Mouse (Mus musculus): ENCODE measurements around the gene Bnipl.

The Bnipl gene

GRCm38 (mm10) chr3:95239971-95240370 lies 11.0 kb downstream of the Bnipl start:
- CTCF ChIA-PET = no interaction called here

DNA sequence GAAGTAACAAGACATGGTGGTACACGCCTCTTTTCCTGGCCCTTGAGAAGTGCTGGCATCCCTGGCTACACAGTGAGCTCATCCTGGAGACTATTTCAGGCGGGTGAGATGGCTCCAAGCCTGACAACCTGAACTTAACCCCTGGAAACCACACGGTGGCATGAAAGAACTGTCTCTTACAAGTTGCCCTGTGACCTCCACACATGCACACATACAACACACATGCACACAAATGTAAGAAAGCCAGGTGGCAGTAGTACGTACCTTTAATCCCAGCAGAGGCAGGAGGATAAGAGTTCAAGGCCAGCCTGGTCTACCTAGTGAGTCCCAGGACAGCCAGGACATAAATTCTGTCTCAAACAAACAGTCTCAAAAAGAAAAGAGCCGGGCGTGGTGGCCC lies 12.0 kb downstream of the Bnipl start:
- CTCF ChIA-PET = interaction anchor here (0.7 kb wide), 1 partner anchor 16 kb away, joined by 3 read pairs; no protein-coding TSS in a partner anchor

GRCm38 (mm10) chr3:95237541-95238099 lies 13.4 kb downstream of the Bnipl start:
- CTCF ChIA-PET = interaction anchor here (0.6 kb wide), 1 partner anchor 828 kb away, joined by 3 read pairs; no protein-coding TSS in a partner anchor

GRCm38 (mm10) chr3:95235386-95236301 lies 15.3 kb downstream of the Bnipl start:
- CTCF ChIA-PET = interaction anchor here (0.7 kb wide), 1 partner anchor 16 kb away, joined by 3 read pairs; the partner anchor contains the start of gene Bnipl

DNA sequence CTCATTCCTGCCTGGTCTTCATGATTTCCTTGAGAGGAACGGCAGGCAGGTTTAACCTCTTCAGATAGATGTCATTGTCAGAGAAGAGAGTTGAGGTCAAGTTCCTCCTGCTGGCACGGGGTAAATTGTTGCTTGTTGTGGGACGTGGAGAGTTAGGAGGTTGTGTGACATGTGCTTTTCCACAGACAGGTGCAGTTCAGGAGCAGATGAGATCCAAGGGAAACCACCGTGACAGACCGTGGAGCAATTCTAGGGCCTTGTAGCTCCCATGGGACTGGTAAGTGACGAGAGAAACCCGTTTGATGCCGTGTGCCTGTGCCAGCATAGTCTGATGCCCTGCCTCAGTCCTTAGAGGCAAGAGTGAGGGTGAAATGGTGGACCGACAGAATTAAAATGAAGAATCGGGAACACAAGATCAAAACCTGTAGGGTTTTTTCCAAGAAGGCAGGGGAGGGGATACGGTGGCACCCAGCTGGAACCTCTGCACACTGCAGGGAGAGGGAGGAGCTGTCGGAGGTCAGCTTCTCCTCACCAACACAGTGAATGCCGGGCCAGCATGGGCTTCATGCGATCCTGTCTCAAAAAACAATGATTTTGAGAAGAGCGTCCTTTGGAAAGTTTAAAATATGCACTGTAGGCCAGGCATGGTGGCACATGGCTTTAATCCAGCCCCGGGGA lies 17.6 kb downstream of the Bnipl start:
- CTCF ChIA-PET = interaction anchor here (0.5 to 0.6 kb wide), 2 partner anchors 96 to 1443 kb away, joined by 3 to 4 read pairs; no protein-coding TSS in a partner anchor

DNA sequence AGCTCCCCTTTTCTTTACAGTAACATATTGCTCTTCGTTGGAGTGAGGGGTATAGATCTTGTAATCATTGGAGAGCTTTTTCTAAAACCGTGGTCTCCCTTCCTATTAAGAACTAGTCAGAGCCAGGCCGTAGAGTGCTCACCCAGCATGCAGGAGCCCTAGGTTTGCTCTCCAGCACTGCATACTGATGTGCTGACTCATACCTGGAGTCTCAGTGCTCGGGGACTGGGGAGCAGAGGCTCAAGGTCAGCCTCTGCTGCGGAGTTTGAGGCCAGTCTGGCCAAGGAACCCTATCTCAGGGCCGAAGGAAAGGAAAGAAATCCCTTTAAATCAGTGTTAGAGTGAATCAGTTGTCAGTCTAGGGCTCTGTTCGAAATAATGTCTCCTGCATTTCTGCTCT lies 18.2 kb downstream of the Bnipl start:
- CTCF ChIA-PET = interaction anchor here (0.6 kb wide), 1 partner anchor 10 kb away, joined by 5 read pairs; no protein-coding TSS in a partner anchor

- CTCF ChIA-PET = interaction anchor here (0.8 to 1.1 kb wide), 2 partner anchors 14 to 21 kb away, joined by 3 to 4 read pairs; partner anchors contain the start of gene Gabpb2
Observed at GRCm38 (mm10) chr3:95231298-95232221, 19.4 kb downstream of the Bnipl start, which contains the start of gene Mllt11. Gene Mllt11, minus strand, starts transcription at chr3:95232171.

DNA sequence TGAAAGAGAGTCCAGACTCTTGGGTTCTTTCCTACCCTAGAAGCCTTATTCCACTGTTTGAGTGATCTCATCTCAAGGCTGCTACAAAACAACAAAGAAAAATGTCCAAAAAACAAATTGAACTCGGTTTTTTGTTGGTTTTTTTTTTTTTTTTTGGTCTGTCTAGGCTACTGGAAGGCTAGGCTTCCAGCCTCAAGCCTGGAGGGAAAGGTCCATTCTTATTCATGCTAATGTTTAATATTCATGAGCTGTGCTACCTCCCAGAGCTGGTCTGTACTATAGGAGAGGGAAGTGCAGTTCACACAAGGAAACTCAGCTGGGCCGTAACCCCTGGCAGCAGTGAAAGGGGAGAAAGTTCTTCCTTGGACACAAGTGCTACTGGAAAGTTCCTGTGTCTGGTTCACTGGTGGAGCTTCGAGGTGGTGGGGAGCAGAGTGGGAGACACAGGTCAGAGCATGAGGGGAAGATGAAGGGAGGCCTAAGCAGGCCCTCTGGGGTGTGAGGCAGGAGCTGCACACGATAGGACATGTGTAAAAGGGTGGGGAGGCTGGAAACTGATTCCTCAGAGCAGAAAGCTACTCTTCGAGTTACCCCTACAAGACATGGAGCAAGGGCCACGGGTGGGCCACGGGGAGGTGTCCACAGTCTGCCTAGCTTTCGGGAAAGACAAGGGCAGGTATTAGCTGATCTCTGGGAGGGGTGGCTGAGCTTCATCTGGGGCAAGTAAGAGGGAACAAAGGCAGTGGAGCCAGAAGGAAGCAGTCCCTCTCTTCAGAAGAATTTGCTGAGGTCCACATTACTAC lies 20.3 kb downstream of the Bnipl start:
- CTCF ChIA-PET = interaction anchor here (0.6 to 1.1 kb wide), 3 partner anchors 11 to 20 kb away, joined by 3 to 12 read pairs (median 4); partner anchors contain the start of gene Gabpb2

- CTCF ChIA-PET = no interaction called here
Observed at GRCm38 (mm10) chr3:95229781-95230494, 21.1 kb downstream of the Bnipl start.

- CTCF ChIA-PET = no interaction called here
Observed at GRCm38 (mm10) chr3:95228894-95229780, 21.9 kb downstream of the Bnipl start.

- CTCF ChIA-PET = interaction anchor here (2.2 kb wide), 1 partner anchor 11 kb away, joined by 6 read pairs; the partner anchor contains the start of gene Gabpb2
Observed at GRCm38 (mm10) chr3:95228148-95228893, 22.7 kb downstream of the Bnipl start, which contains the start of gene Cdc42se1. Gene Cdc42se1, plus strand, starts transcription at chr3:95228732.

GRCm38 (mm10) chr3:95227214-95227613 lies 23.8 kb downstream of the Bnipl start:
- CTCF ChIA-PET = interaction anchor here (2.2 kb wide), 1 partner anchor 9 kb away, joined by 6 read pairs; the partner anchor contains the start of gene Gabpb2

GRCm38 (mm10) chr3:95224295-95224694 lies 26.7 kb downstream of the Bnipl start:
- CTCF ChIA-PET = no interaction called here

DNA sequence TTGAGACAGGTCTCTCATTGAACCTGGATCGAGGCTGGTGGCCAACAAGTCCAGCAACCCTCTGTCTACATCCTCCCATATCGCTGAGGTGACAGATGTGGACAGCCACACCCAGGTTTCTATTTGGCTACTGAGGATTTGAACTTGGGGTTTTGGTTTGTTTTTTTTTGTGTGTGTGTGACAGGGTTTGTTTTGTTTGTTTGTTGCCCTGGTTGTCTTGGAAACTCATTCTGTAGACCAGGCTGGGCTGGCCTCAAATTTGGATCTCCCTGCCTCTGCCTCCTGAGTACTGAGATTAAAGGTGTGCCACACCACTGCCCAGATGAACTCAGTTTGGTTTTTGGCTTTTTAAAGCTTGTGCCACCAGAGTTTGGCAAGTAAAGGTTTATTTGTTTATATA lies 28.0 kb downstream of the Bnipl start:
- CTCF ChIA-PET = interaction anchor here (0.6 kb wide), 2 partner anchors 16 to 31 kb away, joined by 3 to 9 read pairs; no protein-coding TSS in a partner anchor

- CTCF ChIA-PET = interaction anchor here (0.5 to 1.7 kb wide), 3 partner anchors 9 to 122 kb away, joined by 5 to 12 read pairs (median 6); no protein-coding TSS in a partner anchor
Observed at GRCm38 (mm10) chr3:95218466-95219137, 32.4 kb downstream of the Bnipl start.

Data from spleen, embryonic (tissue).